Mouse (Mus musculus): ENCODE data around the gene Litaf.

DNA sequence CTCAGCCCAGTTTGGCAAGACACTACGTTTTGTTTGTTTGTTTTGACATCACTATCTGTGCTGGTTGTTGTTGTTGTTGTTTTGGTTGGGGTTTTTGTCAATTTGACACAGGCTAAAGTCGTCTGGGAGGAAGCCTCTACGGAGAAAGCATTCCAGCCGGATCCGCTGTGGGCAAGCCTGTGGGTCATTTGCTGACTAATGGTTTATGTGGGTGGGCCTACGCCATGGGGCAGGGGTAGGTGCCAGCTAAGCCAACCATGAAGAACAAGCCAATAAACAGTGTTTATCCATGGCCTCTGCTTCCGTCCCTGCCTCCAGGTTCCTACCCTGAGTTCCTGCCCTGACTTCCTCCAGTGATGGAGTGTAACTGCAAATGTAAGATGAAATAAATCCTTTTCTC, 37.8 kb downstream of the Litaf start:
- TF ChIP-seq POLR2A (IDR thresholded peaks at IDR 0.05; ENCODE audit: insufficient read depth, low read length) (no peak), CTCF (IDR thresholded peaks at IDR 0.05; ENCODE audit: low read depth, low read length) (no peak)
